Mouse (Mus musculus) liver, embryonic 18 days (tissue): ENCODE data around the gene Entpd4b. TPM values are rescaled to one million over a fixed set of nuclear protein-coding genes. Genes with fewer than 3 reads are reported as not detected.

Source experiments
- polyA plus RNA-seq: library from polyadenylated mRNA; depleted of rRNA; stranded (reverse); fragments of >200 nt; gene quantifications from 2 replicates; pipeline ENCODE4 v1.2.3, GENCODE M21; 2012; rRNA removed

Gene Entpd4b
- polyA plus RNA-seq, result 4.2 and 4.3 TPM in 2 replicates

DNA sequence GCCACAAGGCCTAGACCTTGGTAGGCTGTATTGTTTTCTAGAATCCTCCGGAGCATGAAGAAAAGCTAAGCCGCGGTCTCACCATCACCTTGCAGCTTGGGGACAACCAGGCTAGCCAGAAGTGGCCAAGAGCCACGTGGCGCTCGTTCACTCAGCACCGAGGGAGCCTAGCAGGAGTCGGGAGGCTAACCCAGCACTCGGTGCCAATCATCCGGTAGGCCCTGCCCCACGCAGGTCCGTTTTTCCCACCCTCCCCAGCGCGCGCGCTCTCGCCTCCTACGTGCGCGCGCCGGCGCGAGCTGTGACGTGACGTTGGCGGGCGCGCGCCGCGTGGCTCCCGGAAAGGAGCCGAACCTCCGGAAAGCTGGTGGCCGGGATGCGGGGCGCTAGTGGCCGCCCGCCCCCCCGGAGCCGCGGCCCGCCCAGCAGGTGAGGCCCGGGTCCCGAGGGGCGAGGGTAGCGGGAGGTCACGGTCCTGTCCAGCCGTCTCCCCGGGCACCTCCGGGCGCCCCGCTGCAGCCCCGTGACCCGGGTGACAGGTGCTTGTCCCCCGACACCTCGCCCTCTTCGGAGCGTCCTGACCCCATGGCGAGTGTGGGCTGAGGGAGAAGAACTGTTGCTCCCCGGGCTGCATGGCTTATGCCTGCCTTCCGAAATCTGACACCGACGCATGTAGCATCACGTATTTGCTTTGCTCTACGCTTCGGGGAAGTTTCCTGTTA lies at the start of gene Entpd4b:
TSS of gene Entpd4b (plus strand) at position 315 of the 722 bp plus-strand sequence.

DNA sequence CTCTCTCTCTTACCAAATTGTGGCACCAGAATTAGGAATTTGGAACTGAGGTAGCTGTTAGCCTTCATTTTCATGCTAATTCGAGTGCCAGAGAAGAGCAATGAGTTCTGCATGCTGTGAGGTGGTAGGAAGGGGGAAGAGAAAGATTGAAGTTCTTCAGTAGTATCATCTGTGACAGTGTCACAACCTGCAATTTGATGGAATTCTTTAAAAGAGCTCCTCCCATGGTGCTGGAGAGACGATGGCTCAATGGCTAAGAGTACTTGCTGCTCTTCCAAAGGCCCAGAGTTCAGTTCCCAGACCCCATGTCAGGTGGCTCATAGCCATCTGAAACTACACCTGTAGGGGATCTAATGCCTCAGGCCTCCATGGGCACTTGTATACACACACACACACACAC lies 42.8 kb upstream of the Entpd4b start, which contains the start of gene Gm27179:
TSS of gene Gm27179 (minus strand) at position 101 of the 400 bp plus-strand sequence.

Other genes starting within 250 kb of the Entpd4b start
- 0.28 TPM in 1 of 2 replicates, not detected in the other for gene Gm16867, start 52.1 kb upstream of the Entpd4b start, polyA plus RNA-seq
- 0.02 TPM in 1 of 2 replicates, not detected in the other for gene Gm27179, start 42.9 kb upstream of the Entpd4b start, polyA plus RNA-seq